Mouse (Mus musculus): Measurements from ENCODE around the gene Cntn3.

Gene Cntn3

DNA sequence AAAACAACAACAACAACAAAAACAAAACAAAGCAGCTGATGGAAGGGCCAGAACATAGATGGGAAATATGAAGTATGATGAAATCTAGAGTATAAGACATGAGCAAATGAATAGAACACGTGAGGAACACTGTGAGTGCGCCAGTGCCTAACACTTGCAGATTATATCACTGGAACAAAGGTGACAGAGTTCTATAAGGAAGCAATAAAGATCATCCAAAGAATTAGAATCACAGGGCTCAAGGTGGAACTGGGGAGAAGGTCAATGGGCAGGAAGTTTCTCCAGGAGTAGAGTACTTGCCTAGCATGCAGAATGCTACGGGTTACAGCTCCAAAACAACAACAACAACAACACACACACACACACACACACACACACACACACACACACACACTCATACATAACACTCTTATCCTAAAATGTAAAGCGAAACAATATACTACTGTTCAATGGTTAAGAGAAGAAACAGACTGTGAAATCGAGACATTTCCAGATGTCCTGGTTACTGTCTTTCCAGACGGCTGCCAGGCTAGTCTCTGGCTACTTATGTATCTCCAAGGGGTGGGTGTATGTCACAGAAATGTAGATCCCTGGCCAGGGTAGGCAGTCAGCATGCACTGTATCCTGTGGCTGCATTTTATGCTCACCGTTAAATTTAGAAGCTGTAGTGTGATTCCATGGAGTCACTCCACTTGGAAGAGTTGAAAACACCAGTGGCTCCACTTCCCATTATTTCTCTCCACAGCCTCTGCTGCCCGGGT is 94.4 kb downstream of the Cntn3 start:
- no peak for DNase-seq (ENCODE audit: low spot score in 2 of 2)

DNA sequence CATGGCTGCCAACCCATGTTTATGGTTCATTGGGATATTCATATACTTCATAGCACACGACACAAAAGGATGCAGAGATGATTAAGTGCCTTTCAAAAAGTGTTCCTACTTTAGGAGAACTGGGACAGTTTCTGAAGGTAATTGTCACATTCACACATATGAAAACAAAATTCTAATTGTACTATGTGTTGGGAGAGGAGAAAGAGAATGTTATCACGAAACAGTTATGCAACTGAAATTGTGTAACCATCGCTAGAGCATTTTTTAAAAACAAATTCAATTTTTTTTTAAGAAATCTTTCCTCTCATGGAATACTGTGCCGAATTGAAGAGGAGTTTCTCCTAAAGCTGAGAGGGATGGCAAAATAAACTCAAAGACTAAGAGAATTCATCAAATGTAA is 134.5 kb downstream of the Cntn3 start:
- no peak for DNase-seq (ENCODE audit: low spot score in 2 of 2)

DNA sequence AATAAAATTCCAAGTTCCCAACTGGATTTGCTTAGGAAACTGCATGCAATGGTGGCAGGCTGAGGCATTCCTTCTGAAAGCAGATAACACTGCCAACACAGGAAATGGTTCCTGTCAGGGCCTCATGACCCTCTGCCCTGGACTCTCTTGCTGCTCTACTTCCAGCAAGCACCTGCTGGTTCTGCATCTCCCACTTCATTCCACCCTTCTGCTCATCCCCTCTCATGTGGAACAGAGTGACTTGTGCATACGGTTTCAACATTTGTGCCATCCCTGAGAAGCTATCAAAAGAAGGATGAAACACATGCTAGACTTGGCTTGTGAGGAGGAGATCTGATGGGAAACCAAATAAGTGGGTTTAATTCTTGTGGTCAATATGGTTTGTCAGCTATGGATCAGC is 145.4 kb downstream of the Cntn3 start:
- no peak for DNase-seq (ENCODE audit: low spot score in 2 of 2)

DNA sequence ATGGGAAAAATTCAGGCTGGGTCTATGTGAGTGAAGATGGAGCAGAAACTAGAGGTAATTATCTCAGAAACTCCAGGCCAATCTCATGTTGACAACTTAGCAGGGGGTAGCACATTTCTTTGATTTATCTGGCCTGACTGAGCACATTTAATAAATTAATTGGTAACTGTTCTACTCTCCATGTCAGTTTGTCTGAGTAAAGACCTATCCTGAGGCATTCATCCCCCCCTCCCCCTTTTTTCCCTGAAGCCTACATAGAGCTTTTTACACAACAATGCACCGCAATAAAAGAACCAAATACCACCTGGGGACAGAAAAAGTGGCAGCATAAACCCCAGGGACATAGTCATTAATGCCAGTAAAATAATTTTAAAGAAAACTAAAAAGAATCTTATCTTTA is 151.1 kb downstream of the Cntn3 start:
- no peak for DNase-seq (ENCODE audit: low spot score in 2 of 2)

DNA sequence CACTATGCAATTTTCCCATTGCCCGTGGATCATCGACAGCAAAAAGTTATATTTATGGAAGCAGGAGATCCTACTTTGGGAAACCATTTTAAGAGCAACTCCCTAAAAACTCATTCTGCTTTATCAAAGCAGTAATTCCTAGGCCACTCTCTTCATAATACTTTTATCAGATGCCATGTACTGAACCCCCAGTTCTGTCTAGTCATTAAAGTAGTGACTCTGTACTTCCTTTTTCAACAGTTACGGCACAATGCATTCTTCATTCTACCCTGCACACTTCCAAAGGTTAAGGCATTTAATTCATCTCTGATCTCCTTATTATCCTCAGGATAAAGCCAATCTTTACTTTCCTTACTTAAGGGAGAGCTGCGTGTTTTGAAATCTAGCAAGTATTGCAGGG is 184.3 kb downstream of the Cntn3 start:
- no peak for DNase-seq (ENCODE audit: low spot score in 2 of 2)

DNA sequence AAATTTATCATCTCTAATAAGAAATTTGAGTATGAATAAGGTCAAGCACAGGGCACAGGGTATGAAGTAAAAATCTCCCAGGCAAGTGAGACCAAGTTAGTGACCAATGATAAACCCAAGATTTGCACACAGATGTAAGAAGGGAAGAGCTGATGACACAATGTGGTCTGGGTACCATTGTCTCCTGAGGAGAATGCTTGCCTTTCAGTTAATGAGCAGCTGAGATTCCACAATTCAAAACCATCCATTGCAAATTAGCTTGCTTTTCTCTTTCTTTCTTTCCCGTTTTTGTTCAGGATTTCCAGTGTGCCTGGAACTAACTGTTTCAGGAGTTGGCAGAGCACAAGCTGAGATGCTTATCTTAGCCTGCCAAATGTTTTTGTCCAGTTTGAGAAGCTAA is 200.8 kb downstream of the Cntn3 start:
- DNase-seq (ENCODE audit: low spot score in 2 of 2), result no peak

DNA sequence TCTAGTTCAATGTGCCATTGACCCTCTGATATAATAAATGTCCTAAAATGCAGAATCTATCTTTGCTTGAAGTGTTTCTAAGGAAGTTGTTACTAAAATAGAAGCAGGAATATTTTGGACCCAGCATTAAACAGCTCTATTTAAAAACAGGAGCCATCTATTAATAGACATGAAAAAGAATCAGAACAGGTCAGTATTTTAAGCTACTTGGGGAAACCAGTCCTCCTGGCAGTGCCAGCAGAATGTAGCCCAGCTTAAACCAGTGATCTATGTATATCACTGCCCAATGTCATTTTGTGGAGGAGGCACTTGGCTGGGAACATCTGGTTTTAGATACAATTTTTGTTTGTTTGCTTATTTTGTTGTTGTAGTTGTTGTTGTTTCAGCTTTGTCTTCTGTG is 209.0 kb downstream of the Cntn3 start:
- no peak for DNase-seq (ENCODE audit: low spot score in 2 of 2)

DNA sequence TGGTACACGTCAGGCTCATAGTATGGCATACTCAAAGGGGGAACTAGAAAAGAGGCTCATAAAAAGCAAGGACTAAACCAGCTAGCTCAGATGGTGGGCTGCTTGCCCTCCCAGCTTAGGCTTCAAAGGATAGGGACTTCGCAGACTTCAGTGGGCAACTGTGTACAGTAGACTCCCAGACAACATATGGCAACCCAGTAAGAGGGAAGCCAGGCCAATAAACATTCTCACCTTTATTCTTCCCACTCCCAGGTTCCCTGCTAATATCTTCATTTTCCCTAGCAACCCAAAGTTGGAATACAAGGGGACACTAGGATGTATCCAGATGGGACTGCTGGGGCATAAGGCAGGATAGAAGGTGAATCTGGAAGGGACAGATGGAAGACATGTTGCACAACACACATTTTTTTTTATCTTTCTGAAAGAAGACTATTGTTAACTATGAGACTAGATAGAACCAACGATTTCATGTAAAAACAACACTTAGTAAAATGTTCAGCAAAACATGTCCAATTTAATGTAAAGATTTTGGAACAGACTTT is 209.5 kb downstream of the Cntn3 start:
- no peak for DNase-seq (ENCODE audit: low spot score in 2 of 2)

DNA sequence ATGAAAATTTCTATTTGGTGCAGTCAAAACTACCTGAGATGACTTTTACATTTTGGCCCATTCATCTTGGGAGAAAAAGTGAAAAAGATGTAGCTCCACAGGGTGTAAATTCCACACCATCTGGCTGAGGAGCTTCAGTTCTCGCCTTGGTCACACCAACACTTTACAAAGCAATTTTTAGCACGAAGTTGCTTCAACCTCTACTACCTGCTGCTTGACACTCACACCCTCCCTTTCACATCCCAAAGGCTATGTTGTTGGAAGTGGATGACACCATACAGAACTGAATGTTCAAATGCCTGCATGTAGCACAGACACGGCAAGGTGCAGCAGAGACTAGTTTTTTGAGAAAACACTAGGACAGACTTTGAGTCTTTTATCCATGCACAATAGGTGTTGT is 240.8 kb downstream of the Cntn3 start:
- DNase-seq (ENCODE audit: low spot score in 2 of 2), result no peak

DNA sequence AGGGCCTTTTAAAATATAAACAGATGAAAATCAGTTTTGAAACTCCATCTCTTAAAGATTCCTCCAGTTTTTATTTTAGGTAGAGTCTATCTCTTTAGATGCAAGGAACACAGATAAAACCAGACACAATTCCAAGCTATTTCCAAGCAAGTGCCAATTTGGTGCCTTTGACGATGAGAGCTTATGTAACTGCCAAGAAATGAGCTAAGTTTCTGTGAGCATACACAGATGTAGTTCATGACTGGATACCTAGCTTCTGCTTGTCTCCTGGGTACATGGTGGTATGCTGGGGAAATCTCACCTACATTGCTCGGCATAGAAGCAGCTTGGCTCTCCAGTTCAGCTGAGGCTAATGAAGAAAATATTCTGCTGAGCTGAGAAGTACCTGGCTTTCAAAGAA is 246.2 kb downstream of the Cntn3 start:
- no peak for DNase-seq (ENCODE audit: low spot score in 2 of 2)

DNA sequence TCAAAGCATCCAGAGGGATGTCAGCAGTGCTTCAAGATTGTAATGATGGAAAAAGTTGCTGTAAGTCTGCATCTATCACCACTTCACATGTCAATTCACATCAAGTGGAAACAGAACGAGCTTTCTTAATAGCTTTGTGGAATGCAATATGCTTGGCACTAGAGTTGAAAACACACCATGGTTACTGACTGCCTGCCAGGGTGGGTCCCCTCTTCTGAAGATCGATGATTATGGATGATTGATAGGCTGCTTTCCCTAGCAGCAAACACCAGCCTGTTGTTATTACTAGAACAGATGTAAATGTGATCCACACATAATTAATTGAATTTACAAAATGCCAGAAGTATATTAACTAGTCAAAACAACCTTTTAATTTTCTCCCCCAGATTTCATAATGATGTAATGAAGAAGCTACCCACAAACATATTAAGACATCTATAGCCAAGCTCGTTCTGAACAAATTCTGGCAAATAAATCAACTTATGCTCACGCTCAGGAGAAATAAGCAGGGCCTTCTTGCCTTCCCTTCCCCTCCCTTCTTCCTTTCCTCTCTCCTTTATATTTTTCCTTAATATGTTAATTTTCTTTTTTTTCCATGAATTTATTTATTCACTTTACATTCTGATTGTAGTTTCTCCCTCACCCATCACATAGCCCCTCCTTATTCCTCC is 250.2 kb downstream of the Cntn3 start:
- no peak for DNase-seq (ENCODE audit: low spot score in 2 of 2)

DNA sequence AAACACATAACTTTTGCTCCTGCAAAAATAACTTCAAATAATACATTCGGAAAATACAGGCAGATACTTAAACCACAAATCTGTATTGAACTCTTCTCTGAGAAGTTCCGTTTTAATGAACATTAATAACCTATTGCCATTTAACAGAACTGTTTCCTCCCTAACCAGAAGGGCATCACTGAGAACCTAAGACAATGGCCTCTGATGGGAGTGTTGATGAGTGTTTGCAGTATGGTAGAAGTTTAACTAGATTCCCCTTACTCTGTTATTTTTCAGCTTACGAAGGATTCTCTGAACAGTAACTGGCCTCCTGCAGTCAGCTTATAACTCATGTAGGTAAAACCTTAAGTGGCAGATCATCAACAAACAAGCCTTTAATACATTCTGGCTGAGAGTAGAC is 253.1 kb downstream of the Cntn3 start:
- no peak for DNase-seq (ENCODE audit: low spot score in 2 of 2)

DNA sequence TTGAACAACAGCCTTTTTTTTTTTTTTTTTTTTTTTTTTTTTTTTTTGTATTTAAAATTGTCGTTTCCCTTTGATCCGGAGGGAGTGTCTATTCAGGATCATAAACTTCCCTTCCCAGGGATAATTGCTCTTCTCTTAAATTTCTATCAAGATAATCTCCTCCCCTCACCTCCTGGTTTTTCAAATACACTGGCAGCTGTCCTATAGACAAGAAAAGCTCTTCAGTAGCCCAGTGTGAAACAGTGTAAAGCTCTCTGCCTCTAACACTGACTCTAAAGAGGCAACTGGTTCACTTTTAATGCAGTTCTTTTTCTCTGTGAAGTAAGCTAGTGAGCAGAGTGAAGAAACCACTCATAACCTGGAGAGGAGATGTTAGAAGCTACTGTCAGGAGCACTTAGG is 290.0 kb downstream of the Cntn3 start:
- DNase-seq (ENCODE audit: low spot score in 2 of 2), result no peak

DNA sequence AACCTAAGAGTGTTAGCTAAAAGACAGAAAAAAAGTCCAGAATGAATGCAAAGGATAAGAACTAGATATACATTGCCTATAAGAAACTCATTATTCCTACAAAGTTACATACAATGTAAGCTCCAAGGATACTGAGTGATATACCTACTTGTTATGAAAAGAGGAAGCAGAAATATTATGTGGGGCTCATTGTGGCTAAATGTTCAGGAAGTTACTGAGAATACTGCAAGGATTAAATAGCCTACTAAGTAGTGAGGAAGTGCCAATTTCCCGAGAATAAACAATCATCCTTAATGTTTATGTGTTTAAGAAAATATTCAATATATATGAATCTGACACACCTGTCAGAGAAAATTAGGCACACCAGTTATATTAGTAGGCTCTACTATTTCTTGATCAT is 341.9 kb downstream of the Cntn3 start:
- DNase-seq (ENCODE audit: low spot score in 2 of 2), result no peak

DNA sequence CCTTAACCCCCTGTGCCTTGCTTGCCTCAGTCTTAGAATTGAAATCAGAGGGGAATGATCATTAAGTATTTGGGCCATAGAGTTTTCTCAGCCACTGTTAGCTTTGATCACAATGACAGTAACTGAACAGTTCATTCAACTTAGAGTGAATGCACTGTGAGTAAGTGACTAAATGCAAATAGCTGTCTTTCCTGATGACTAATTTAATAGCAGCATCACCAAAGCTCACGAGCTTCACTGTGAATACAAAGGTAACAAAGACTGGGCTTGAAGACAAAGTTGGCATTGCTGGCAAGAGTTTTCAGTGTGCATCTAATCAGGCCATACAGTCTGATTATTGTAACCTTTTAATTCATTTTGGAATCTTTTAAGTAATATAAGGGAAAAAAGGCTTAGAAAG is 386.6 kb downstream of the Cntn3 start:
- no peak for DNase-seq (ENCODE audit: low spot score in 2 of 2)

DNA sequence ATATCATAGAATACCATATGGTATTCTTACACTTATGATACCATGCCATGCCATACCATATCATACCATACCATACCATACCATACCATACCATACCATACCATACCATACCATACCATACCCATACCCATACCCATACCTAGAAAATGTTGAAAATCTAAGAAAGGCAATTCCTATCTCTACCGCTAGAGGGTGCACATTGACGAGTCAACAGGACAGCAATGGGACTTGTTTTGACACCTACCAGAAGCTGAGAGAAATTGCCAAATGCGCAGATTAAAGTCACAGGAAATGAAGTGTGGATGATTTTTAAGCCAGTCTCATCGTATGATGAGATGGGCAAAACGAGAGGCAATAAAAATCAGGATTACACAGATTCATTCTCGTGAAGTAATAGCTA is 402.0 kb downstream of the Cntn3 start:
- DNase-seq (ENCODE audit: low spot score in 2 of 2), result no peak

DNA sequence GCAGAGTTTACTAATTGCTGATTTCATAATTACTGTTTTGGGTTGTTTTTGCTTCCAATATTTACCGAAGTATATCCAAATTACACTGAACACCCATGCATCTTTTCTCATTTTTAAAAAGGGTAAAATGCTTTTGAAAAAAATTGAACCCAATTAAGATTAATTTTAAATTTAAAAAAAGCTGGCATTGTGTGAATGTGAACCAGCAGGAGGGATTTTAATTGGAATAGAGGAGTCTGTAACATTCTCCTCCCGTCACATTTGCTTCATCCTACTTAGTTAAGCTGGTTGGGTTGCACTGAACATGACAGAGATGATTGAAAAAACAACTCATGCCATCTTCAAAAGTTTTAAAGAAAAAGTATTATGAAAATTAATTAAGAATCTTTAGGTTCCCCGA is 411.7 kb downstream of the Cntn3 start:
- no peak for DNase-seq (ENCODE audit: low spot score in 2 of 2)

DNA sequence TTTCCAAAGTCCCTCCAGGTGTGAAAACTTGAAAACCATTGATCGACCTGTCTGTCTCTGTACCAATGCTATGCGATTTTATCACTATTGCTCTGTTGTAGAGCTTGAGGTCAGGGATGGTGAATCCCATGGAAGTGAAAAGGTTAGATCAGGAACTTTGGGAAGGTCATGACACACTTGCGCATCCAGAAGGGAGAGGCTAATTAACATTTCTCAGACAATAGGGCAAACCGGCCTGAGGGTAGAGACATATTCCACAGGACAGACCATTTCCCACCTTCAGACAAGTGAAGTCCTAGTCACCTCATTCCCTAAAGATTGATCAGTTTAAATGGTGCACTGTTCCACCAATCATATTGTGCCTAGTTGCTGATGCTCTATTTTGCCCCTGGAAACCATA is 451.2 kb downstream of the Cntn3 start:
- DNase-seq (ENCODE audit: low spot score in 2 of 2), result no peak

DNA sequence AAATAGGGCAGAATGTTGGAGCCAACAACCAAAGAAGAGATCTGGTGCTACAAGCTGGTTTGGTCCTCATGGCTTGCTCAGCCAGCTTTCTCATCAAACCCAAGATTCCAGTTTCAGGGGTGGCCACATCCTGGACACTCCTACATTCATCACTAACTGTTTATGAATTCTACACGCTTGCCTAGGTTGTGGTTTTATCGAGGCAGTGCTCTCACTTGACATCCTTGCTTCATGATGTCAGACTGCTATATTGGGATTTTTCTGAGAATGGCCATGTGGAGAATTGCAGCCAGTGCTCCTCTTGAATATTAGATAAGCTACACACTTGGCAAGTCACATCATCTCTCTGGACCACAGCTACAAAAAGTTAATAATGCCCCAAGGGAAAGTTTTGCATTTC is 452.9 kb downstream of the Cntn3 start:
- DNase-seq (ENCODE audit: low spot score in 2 of 2), result no peak

DNA sequence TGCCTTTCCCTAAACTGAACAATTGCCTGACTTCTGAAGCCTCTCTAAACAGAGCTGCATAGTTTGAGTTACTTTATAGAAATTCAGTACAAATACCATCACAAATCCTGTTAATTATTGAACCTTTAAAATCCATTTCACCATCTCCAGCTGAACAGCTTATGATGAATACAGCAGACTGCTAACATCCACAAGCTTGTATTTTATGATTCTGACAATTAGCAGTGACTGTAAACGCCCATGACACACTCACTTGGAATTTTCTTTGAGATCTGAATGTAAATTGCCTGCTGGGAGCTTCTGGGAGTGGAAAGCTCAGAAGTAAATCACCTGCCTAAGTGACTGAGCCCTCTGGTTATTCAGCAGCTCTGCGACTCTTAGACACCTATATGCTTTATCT is 459.3 kb downstream of the Cntn3 start:
- DNase-seq (ENCODE audit: low spot score in 2 of 2), result no peak

Data from urinary bladder, postnatal 36 days (tissue).